Mouse (Mus musculus): Measurements from ENCODE around the gene Grm1. TPM values are rescaled to one million over a fixed set of nuclear protein-coding genes. Genes with fewer than 3 reads are reported as not detected.

The Grm1 gene
- polyA plus RNA-seq (2014; fragmentation: Nextera tagmentation; extraction: Ambion mirVana): 0.39 and 0.64 TPM in 2 replicates

- 2% methylated on average over 32 of the region's 32 CpGs for WGBS
- H3K9ac ChIP-seq (ENCODE audit: low read length): no peak within 1 kb of the TSS
Observed at GRCm38 (mm10) chr10:11081611-11082398, at the start of gene Grm1. Gene Grm1 (minus strand): TSS chr10:11082356.

GRCm38 (mm10) chr10:11121781-11122180 is 39.6 kb upstream of the Grm1 start:
- no peak overlapping the region for H3K27ac ChIP-seq (ENCODE audit: low read depth, low read length)
- ATAC-seq (replicated peaks; ENCODE audit: low FRiP score) (no peak), DNase-seq (ENCODE audit: low spot score) (no peak)
- H3K9me3 ChIP-seq (ENCODE audit: control insufficient read depth, low read length): no peaks in the 10 kb centered on the region
- H3K4me1 ChIP-seq (replicated peaks; ENCODE audit: control insufficient read depth, insufficient read depth, low read length): no peaks in the 10 kb centered on the region
- H3K4me3 ChIP-seq (ENCODE audit: low read depth, low read length): no peak overlapping the region
- H3K9ac ChIP-seq (ENCODE audit: low read length): no peak overlapping the region
- 92% methylated on average over 2 of the region's 2 CpGs for WGBS
- no peaks in the 10 kb centered on the region for H3K36me3 ChIP-seq (ENCODE audit: control insufficient read depth, insufficient read depth, low read length)
- no peak overlapping the region for H3K4me2 ChIP-seq (ENCODE audit: low read depth, low read length, severe bottlenecking)
- no peaks in the 10 kb centered on the region for H3K27me3 ChIP-seq (ENCODE audit: control insufficient read depth, insufficient read depth, low read length)

More at GRCm38 (mm10) chr10:11081611-11082398, at the start of gene Grm1:
- peak; percentile 52 for ATAC-seq (replicated peaks; ENCODE audit: low FRiP score)
- peak; percentile 77 for DNase-seq (ENCODE audit: low spot score)
- peak within 1 kb of the TSS; percentile 15; the same call in 1 of the 2 replicates for H3K4me3 ChIP-seq (ENCODE audit: low read depth, low read length)
- no peaks in the 10 kb centered on the region for H3K36me3 ChIP-seq (ENCODE audit: control insufficient read depth, insufficient read depth, low read length)
- H3K4me1 ChIP-seq (replicated peaks; ENCODE audit: control insufficient read depth, insufficient read depth, low read length): no peaks in the 10 kb centered on the region
- no peaks in the 10 kb centered on the region for H3K9me3 ChIP-seq (ENCODE audit: control insufficient read depth, low read length)
- H3K27ac ChIP-seq (ENCODE audit: low read depth, low read length): no peak within 1 kb of the TSS
- peak within 1 kb of the TSS; percentile 36 for H3K4me2 ChIP-seq (ENCODE audit: low read depth, low read length, severe bottlenecking)
- peaks cover 27% of the 10 kb centered on the region for H3K27me3 ChIP-seq (ENCODE audit: control insufficient read depth, insufficient read depth, low read length)

GRCm38 (mm10) chr10:11098475-11099044 is 16.4 kb upstream of the Grm1 start:
- ATAC-seq (replicated peaks; ENCODE audit: low FRiP score) (no peak), DNase-seq (ENCODE audit: low spot score) (no peak)
- Histone ChIP-seq H3K9me3 (ENCODE audit: control insufficient read depth, low read length) (no peaks in the 10 kb centered on the region), H3K4me1 (replicated peaks; ENCODE audit: control insufficient read depth, insufficient read depth, low read length) (no peaks in the 10 kb centered on the region), H3K27ac (ENCODE audit: low read depth, low read length) (no peak overlapping the region), H3K27me3 (ENCODE audit: control insufficient read depth, insufficient read depth, low read length) (no peaks in the 10 kb centered on the region), H3K4me3 (ENCODE audit: low read depth, low read length) (no peak overlapping the region), H3K9ac (ENCODE audit: low read length) (no peak overlapping the region), H3K4me2 (ENCODE audit: low read depth, low read length, severe bottlenecking) (no peak overlapping the region), H3K36me3 (ENCODE audit: control insufficient read depth, insufficient read depth, low read length) (no peaks in the 10 kb centered on the region)
- 93% methylated on average over 4 of the region's 4 CpGs for WGBS

- no peaks in the 10 kb centered on the region for H3K36me3 ChIP-seq (ENCODE audit: control insufficient read depth, insufficient read depth, low read length)
- H3K9ac ChIP-seq (ENCODE audit: low read length): no peak overlapping the region
- ATAC-seq (replicated peaks; ENCODE audit: low FRiP score) (no peak), DNase-seq (ENCODE audit: low spot score) (no peak)
- H3K9me3 ChIP-seq (ENCODE audit: control insufficient read depth, low read length): no peaks in the 10 kb centered on the region
- peaks cover 9% of the 10 kb centered on the region for H3K27me3 ChIP-seq (ENCODE audit: control insufficient read depth, insufficient read depth, low read length)
- WGBS: 92% methylated on average over 3 of the region's 3 CpGs
- H3K4me2 ChIP-seq (ENCODE audit: low read depth, low read length, severe bottlenecking): no peak overlapping the region
- no peak overlapping the region for H3K27ac ChIP-seq (ENCODE audit: low read depth, low read length)
- no peaks in the 10 kb centered on the region for H3K4me1 ChIP-seq (replicated peaks; ENCODE audit: control insufficient read depth, insufficient read depth, low read length)
- H3K4me3 ChIP-seq (ENCODE audit: low read depth, low read length): no peak overlapping the region
Observed at GRCm38 (mm10) chr10:11086348-11086747, 4.2 kb upstream of the Grm1 start.

GRCm38 (mm10) chr10:11080725-11081610 is 1.2 kb downstream of the Grm1 start:
- ATAC-seq (replicated peaks; ENCODE audit: low FRiP score) (peak; percentile 6; the same call in 1 of the 2 replicates), DNase-seq (ENCODE audit: low spot score) (no peak)
- H3K4me3 ChIP-seq (ENCODE audit: low read depth, low read length): peak overlapping the region; percentile 22
- 9% methylated on average over 25 of the region's 25 CpGs for WGBS
- peak overlapping the region; percentile 47 for H3K4me2 ChIP-seq (ENCODE audit: low read depth, low read length, severe bottlenecking)
- no peak overlapping the region for H3K9ac ChIP-seq (ENCODE audit: low read length)
- no peaks in the 10 kb centered on the region for H3K36me3 ChIP-seq (ENCODE audit: control insufficient read depth, insufficient read depth, low read length)
- H3K9me3 ChIP-seq (ENCODE audit: control insufficient read depth, low read length): no peaks in the 10 kb centered on the region
- peaks cover 27% of the 10 kb centered on the region for H3K27me3 ChIP-seq (ENCODE audit: control insufficient read depth, insufficient read depth, low read length)
- no peaks in the 10 kb centered on the region for H3K4me1 ChIP-seq (replicated peaks; ENCODE audit: control insufficient read depth, insufficient read depth, low read length)
- no peak overlapping the region for H3K27ac ChIP-seq (ENCODE audit: low read depth, low read length)

- DNase-seq (ENCODE audit: low spot score) (peak; percentile 66), ATAC-seq (replicated peaks; ENCODE audit: low FRiP score) (0 out of 2 replicates have a peak, but pooled peaks have one; percentile 16)
- no peaks in the 10 kb centered on the region for H3K4me1 ChIP-seq (replicated peaks; ENCODE audit: control insufficient read depth, insufficient read depth, low read length)
- peaks cover 27% of the 10 kb centered on the region for H3K27me3 ChIP-seq (ENCODE audit: control insufficient read depth, insufficient read depth, low read length)
- H3K27ac ChIP-seq (ENCODE audit: low read depth, low read length): no peak overlapping the region
- peak overlapping the region; percentile 22 for H3K4me3 ChIP-seq (ENCODE audit: low read depth, low read length)
- WGBS: 8% methylated on average over 33 of the region's 33 CpGs
- peak overlapping the region; percentile 47 for H3K4me2 ChIP-seq (ENCODE audit: low read depth, low read length, severe bottlenecking)
- no peaks in the 10 kb centered on the region for H3K36me3 ChIP-seq (ENCODE audit: control insufficient read depth, insufficient read depth, low read length)
- H3K9me3 ChIP-seq (ENCODE audit: control insufficient read depth, low read length): no peaks in the 10 kb centered on the region
- H3K9ac ChIP-seq (ENCODE audit: low read length): no peak overlapping the region
Observed at GRCm38 (mm10) chr10:11080013-11080724, 2.0 kb downstream of the Grm1 start.

GRCm38 (mm10) chr10:11079506-11079905 is 2.6 kb downstream of the Grm1 start:
- H3K4me1 ChIP-seq (replicated peaks; ENCODE audit: control insufficient read depth, insufficient read depth, low read length): no peaks in the 10 kb centered on the region
- H3K27me3 ChIP-seq (ENCODE audit: control insufficient read depth, insufficient read depth, low read length): peaks cover 27% of the 10 kb centered on the region
- H3K4me2 ChIP-seq (ENCODE audit: low read depth, low read length, severe bottlenecking): no peak overlapping the region
- no peaks in the 10 kb centered on the region for H3K36me3 ChIP-seq (ENCODE audit: control insufficient read depth, insufficient read depth, low read length)
- ATAC-seq (replicated peaks; ENCODE audit: low FRiP score) (no peak), DNase-seq (ENCODE audit: low spot score) (no peak)
- H3K9ac ChIP-seq (ENCODE audit: low read length): no peak overlapping the region
- WGBS: 80% methylated on average over 8 of the region's 8 CpGs
- H3K27ac ChIP-seq (ENCODE audit: low read depth, low read length): no peak overlapping the region
- H3K9me3 ChIP-seq (ENCODE audit: control insufficient read depth, low read length): no peaks in the 10 kb centered on the region
- H3K4me3 ChIP-seq (ENCODE audit: low read depth, low read length): no peak overlapping the region

- WGBS: 74% methylated on average over 2 of the region's 2 CpGs
- no peak for ATAC-seq (replicated peaks; ENCODE audit: low FRiP score)
Observed at GRCm38 (mm10) chr10:11065136-11065535, 17.0 kb downstream of the Grm1 start.

More at GRCm38 (mm10) chr10:11065136-11065535, 17.0 kb downstream of the Grm1 start:
- H3K9ac ChIP-seq (ENCODE audit: low read length): no peak overlapping the region
- H3K4me2 ChIP-seq (ENCODE audit: low read depth, low read length, severe bottlenecking): no peak overlapping the region
- no peaks in the 10 kb centered on the region for H3K9me3 ChIP-seq (ENCODE audit: control insufficient read depth, low read length)
- DNase-seq (ENCODE audit: low spot score): no peak
- no peak overlapping the region for H3K27ac ChIP-seq (ENCODE audit: low read depth, low read length)
- no peaks in the 10 kb centered on the region for H3K36me3 ChIP-seq (ENCODE audit: control insufficient read depth, insufficient read depth, low read length)
- no peak overlapping the region for H3K4me3 ChIP-seq (ENCODE audit: low read depth, low read length)
- no peaks in the 10 kb centered on the region for H3K4me1 ChIP-seq (replicated peaks; ENCODE audit: control insufficient read depth, insufficient read depth, low read length)
- no peaks in the 10 kb centered on the region for H3K27me3 ChIP-seq (ENCODE audit: control insufficient read depth, insufficient read depth, low read length)

All from forebrain, embryonic 11.5 days (tissue).